Mouse (Mus musculus) retina, adult 2 months (tissue): ENCODE data around the gene Amer2.

Experiments used
- DNase-seq: peaks from one replicate; pipeline ENCODE4 v3.0.0-alpha.2; 2012; ENCODE audit warnings: low read depth, low spot score

Amer2 gene

DNA sequence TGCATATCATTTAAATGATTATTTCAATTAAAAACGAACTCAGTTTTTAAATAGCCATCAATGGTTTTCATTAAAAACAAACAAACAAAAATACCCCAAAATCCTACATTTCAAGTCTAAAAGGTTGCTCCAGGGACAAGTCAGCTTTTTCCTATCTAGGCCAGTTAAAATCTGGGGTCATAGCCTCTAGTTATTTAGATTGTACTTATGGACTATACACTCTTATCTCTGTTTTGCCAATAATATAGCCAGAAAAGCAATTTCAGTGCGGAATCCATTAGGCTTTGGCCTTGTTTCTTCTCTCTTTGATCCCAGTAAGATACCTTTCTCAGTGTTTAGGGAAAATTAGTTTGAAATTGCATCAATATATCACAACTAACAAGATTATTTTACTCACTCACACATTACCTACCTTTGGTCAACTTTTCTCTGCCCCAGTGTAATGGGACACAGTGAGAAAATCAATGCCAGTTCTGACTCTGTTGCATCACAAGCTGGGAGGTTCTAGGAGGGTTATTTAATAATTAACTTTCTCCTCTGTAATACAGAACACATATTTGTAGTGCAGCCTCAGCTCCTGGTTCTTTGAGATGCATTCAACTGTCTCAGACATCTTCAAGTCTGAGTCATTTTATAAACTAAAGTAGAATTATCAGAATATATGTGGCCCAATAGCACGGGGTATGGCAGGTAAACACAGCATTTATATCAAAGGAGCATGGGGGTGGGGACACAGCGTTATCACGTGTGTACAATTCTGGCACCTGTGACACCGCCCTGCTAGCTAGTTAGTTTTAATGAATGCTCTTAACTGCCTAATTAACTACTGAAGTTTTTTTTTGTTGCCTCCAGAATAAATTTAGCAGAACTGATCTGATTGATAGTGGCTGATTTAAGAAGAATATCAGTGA is 13.8 kb downstream of the Amer2 start:
- DNase-seq = no peak

DNA sequence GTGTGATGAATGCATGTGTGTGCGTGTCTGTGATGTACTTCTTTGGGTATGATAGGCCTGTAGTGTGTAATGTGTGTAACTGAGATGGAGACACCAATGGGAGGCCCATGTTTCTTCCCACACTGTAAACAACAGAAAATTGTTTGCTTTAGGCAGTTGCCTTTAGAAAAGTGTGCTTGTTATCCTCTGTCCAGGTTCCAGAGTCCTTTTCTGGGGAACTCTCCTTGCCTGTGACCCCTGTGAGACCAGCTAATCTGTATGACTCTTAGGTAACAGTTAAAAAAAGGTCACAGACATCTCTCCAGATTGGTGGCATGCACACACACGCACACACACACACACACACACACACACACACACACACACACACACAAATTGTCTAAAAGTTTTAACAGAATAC is 15.3 kb downstream of the Amer2 start:
- DNase-seq = no peak

DNA sequence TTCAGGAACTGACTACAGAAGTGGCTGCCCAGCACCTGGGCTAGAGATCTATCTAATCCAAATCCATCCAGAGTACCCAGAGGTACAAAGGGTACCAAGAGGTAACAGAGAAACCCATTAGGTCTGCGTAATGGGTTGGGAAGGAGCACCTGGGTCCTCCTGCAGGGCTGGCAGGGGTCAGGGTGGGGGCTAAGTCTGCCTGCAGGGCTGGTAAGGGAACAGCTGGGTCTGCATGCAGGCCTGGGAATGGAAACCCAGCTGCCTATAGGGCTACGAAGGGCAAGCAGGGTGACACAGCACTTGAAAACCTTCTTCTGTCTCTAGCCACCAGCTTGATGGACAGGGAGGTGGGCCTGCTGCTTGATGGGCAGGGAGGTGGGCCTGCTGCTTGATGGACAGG is 19.1 kb downstream of the Amer2 start:
- no peak for DNase-seq

- no peak for DNase-seq
Observed at GRCm38 (mm10) chr14:60397321-60397720, 24.3 kb downstream of the Amer2 start.

- DNase-seq = no peak
Observed at GRCm38 (mm10) chr14:60398861-60399260, 25.8 kb downstream of the Amer2 start.

DNA sequence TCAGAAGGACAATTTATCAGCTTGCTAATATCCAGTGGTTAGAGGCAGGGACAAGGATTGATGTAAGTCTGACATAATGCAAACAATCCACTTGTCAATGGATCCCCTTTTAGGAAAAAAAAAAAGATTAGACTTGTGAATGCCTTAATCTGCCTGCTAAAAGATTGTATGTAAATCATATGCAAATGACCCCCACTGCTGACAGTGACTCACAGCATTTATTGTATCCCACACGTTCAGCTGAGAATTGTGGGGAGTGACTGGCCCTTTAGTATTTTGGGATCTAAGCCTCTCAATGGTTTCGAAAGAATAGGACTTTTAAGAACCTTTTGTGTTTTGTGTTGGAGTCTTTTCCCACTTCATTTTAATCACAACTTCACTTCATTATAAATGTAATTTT is 30.2 kb downstream of the Amer2 start:
- no peak for DNase-seq

GRCm38 (mm10) chr14:60405829-60406228 is 32.8 kb downstream of the Amer2 start:
- DNase-seq = no peak

DNA sequence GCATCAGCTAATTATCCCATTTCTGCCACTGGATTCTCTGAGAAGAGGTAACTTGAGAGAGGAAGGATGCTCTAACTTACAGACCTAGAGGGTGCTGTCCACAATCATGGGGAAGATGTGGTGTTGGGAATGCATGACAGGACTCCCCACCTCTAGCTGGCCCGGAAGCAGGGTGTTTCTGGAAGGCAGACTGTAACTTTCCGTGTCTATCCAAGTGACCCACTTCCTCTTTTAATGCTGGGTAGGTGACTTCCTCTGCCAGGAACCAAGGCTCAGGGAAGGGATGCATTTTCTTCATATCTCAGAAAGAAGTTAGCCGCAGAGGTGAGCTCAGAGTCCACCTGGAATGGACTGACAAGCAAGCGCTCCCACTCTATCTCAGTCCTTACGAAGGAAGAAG is 33.5 kb downstream of the Amer2 start:
- no peak for DNase-seq

GRCm38 (mm10) chr14:60407319-60407718 is 34.3 kb downstream of the Amer2 start:
- DNase-seq = no peak

- DNase-seq = no peak
Observed at GRCm38 (mm10) chr14:60409702-60410491, 36.8 kb downstream of the Amer2 start.

DNA sequence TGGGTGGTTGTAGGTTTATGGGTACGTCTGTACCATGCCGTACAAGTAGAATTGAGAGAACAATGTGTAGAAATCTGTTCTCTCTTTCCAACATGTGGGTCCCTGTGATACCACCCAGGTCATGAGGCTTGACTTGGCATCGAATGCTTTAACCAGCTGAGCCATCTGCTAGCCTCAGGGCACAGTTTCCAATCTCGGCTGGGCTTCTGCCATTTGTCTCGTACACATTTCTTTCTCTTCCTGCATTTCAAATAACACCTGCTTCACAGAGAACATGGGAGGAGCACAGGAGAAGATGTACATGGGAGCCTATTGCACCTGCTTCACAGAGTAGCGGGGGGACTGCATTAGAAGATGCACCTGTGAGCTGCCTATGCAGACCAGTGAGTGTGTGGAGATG is 38.2 kb downstream of the Amer2 start:
- no peak for DNase-seq

DNA sequence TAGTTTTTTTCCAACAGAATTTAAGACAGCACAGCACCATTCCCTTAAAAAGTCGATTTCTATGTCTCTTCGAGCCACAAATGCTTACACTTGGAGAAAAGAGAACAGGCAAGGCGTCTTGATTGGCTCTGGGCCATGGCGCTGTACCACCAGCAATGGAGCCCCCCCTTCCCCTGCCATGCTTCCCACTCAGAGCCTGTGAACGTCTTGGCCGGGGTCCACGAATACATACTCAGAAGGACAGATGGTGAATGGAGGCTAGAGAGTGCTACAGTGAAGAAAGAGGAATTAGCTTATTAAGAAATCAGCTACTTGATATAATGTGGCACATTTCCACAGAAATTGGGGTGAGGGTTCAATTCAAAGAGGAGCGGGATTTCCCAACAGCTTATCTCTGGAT is 41.6 kb downstream of the Amer2 start:
- no peak for DNase-seq

GRCm38 (mm10) chr14:60417924-60418323 is 44.9 kb downstream of the Amer2 start:
- no peak for DNase-seq

- no peak for DNase-seq
Observed at GRCm38 (mm10) chr14:60422920-60423319, 49.9 kb downstream of the Amer2 start.

- DNase-seq = no peak
Observed at GRCm38 (mm10) chr14:60424174-60424573, 51.1 kb downstream of the Amer2 start.

GRCm38 (mm10) chr14:60425553-60425952 is 52.5 kb downstream of the Amer2 start:
- DNase-seq = no peak

- no peak for DNase-seq
Observed at GRCm38 (mm10) chr14:60427896-60428295, 54.8 kb downstream of the Amer2 start.

- DNase-seq = no peak
Observed at GRCm38 (mm10) chr14:60429513-60429912, 56.5 kb downstream of the Amer2 start.

- peak; percentile 75 for DNase-seq
Observed at GRCm38 (mm10) chr14:60431515-60431914, 58.5 kb downstream of the Amer2 start.

GRCm38 (mm10) chr14:60432136-60432535 is 59.1 kb downstream of the Amer2 start:
- DNase-seq = no peak

GRCm38 (mm10) chr14:60435515-60435914 is 62.5 kb downstream of the Amer2 start:
- DNase-seq = no peak

DNA sequence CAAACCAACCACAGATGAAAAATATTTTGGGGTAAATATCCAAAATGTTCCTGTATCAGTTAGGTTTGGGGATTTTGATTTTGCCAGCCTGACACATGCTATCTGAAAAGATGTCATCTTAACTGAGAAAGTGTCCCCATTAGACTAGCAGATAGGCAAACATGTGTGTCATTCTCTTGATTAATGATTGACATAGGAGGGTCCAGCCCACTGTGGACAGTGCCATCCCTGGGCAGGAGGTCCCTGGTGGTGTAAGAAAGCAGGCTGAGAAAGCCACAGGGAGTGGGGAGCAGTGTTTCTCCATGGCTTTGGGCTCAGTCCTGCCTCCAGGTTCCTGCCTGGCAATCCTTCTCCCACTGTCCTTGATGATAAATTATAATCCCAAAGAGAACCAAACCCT is 63.3 kb downstream of the Amer2 start:
- DNase-seq = no peak
